Mouse (Mus musculus): ENCODE measurements around the gene Rexo4.

The Rexo4 gene

GRCm38 (mm10) chr2:26910124-26910993, 53.8 kb downstream of the Rexo4 start, which contains the start of the genes Med22 and Rpl7a:
Gene Med22 (minus strand): TSS chr2:26910677.
Gene Rpl7a (plus strand): TSS chr2:26910764.
- peak; percentile 100 for DNase-seq (ENCODE audit: low spot score)

GRCm38 (mm10) chr2:26909387-26909784, 54.8 kb downstream of the Rexo4 start:
- no peak for DNase-seq (ENCODE audit: low spot score)

- DNase-seq (ENCODE audit: low spot score): no peak
Observed at GRCm38 (mm10) chr2:26908710-26909386, 55.3 kb downstream of the Rexo4 start.

GRCm38 (mm10) chr2:26907109-26907508, 57.1 kb downstream of the Rexo4 start:
- peak; percentile 73 for DNase-seq (ENCODE audit: low spot score)

- no peak for DNase-seq (ENCODE audit: low spot score)
Observed at GRCm38 (mm10) chr2:26906431-26906830, 57.8 kb downstream of the Rexo4 start.

GRCm38 (mm10) chr2:26905936-26906335, 58.2 kb downstream of the Rexo4 start:
- no peak for DNase-seq (ENCODE audit: low spot score)
